Mouse (Mus musculus) brown adipose tissue, adult 24 weeks (tissue): ENCODE data around the gene Hnrnpm. TPM values are rescaled to one million over a fixed set of nuclear protein-coding genes. Genes with fewer than 3 reads are reported as not detected.
A peak's percentile ranks its signal among the peaks of the same experiment; 100 is the strongest.
"Not testable (repeated sequence)": the region's sequence is repeated elsewhere in the genome, so short reads cannot be mapped to it uniquely, and the experiment has no call there.

Experiments
- H3K27ac ChIP-seq: fragments of 200-500 bp; replicated peaks from 2 replicates; pipeline ENCODE4 v1.5.1; 2012; ENCODE audit warnings: low read depth, mild to moderate bottlenecking, low read length
- H3K4me1 ChIP-seq: fragments of 200-500 bp; 2 replicates; pipeline ENCODE4 v1.6.1; 2012; ENCODE audit warnings: low read length, mixed read lengths; ENCODE audit not compliant: control insufficient read depth, insufficient read depth, insufficient read length
- H3K4me3 ChIP-seq: fragments of 200-500 bp; 2 replicates; pipeline ENCODE4 v1.5.1; 2012; ENCODE audit warnings: low read depth, mild to moderate bottlenecking, low read length, moderate library complexity; ENCODE audit not compliant: insufficient read depth
- polyA plus RNA-seq: library from polyadenylated mRNA; stranded (reverse); fragments of >200 nt; gene quantifications from 2 replicates; pipeline ENCODE4 v1.2.4, GENCODE M21; 2012; ENCODE audit not compliant: missing spikeins, insufficient read depth, insufficient read length

Hnrnpm gene
- polyA plus RNA-seq, 1 experiment: 130 TPM

- H3K27ac ChIP-seq: no peak overlapping the region
- no peak overlapping the region for H3K4me3 ChIP-seq
- no peaks in the 10 kb centered on the region for H3K4me1 ChIP-seq
Measured at GRCm38 (mm10) chr17:33637038-33637437, 49.6 kb downstream of the Hnrnpm start.

- Histone ChIP-seq H3K4me3 (no peak overlapping the region), H3K27ac (no peak overlapping the region), H3K4me1 (0 out of 2 replicates have a peak, but pooled peaks cover 4% of the 10 kb centered on the region)
Measured at GRCm38 (mm10) chr17:33631796-33632195, 54.9 kb downstream of the Hnrnpm start.

- Histone ChIP-seq H3K4me1 (0 out of 2 replicates have a peak, but pooled peaks cover 4% of the 10 kb centered on the region), H3K27ac (no peak overlapping the region), H3K4me3 (no peak overlapping the region)
Measured at GRCm38 (mm10) chr17:33631236-33631635, 55.4 kb downstream of the Hnrnpm start.

- Histone ChIP-seq H3K4me1 (0 out of 2 replicates have a peak, but pooled peaks cover 4% of the 10 kb centered on the region), H3K27ac (no peak overlapping the region), H3K4me3 (0 out of 2 replicates have a peak overlapping the region, but pooled peaks have one; percentile 2)
Measured at GRCm38 (mm10) chr17:33630171-33630895, 56.3 kb downstream of the Hnrnpm start.

- Histone ChIP-seq H3K4me1 (0 out of 2 replicates have a peak, but pooled peaks cover 4% of the 10 kb centered on the region), H3K4me3 (peak overlapping the region; percentile 88)
Measured at GRCm38 (mm10) chr17:33629487-33630125, 57.1 kb downstream of the Hnrnpm start.

GRCm38 (mm10) chr17:33628621-33629486, 57.8 kb downstream of the Hnrnpm start, which contains the start of gene Zfp414:
Zfp414 (plus strand) TSS chr17:33629090.
- peak within 1 kb of the TSS; percentile 99 for H3K27ac ChIP-seq
- H3K4me1 ChIP-seq: 0 out of 2 replicates have a peak, but pooled peaks cover 4% of the 10 kb centered on the region
- H3K4me3 ChIP-seq: peak within 1 kb of the TSS; percentile 88

More at GRCm38 (mm10) chr17:33629487-33630125, 57.1 kb downstream of the Hnrnpm start:
- H3K27ac ChIP-seq: peak overlapping the region; percentile 46

- no peak overlapping the region for H3K4me3 ChIP-seq
- H3K27ac ChIP-seq: no peak overlapping the region
- 0 out of 2 replicates have a peak, but pooled peaks cover 4% of the 10 kb centered on the region for H3K4me1 ChIP-seq
Measured at GRCm38 (mm10) chr17:33627281-33627680, 59.4 kb downstream of the Hnrnpm start.

- H3K4me1 ChIP-seq, H3K27ac ChIP-seq, H3K4me3 ChIP-seq: not testable (repeated sequence)
Measured at GRCm38 (mm10) chr17:33613726-33614125, 72.9 kb downstream of the Hnrnpm start.

- no peaks in the 10 kb centered on the region for H3K4me1 ChIP-seq
- H3K27ac ChIP-seq: no peak overlapping the region
- no peak overlapping the region for H3K4me3 ChIP-seq
Measured at GRCm38 (mm10) chr17:33610548-33610947, 76.1 kb downstream of the Hnrnpm start.

- Histone ChIP-seq H3K27ac (no peak overlapping the region), H3K4me1 (no peaks in the 10 kb centered on the region), H3K4me3 (no peak overlapping the region)
Measured at GRCm38 (mm10) chr17:33607273-33607672, 79.4 kb downstream of the Hnrnpm start.

- Histone ChIP-seq H3K4me3 (no peak overlapping the region), H3K27ac (no peak overlapping the region), H3K4me1 (no peaks in the 10 kb centered on the region)
Measured at GRCm38 (mm10) chr17:33601947-33602346, 84.7 kb downstream of the Hnrnpm start.

- H3K4me1 ChIP-seq: no peaks in the 10 kb centered on the region
- H3K27ac ChIP-seq: no peak overlapping the region
- H3K4me3 ChIP-seq: no peak overlapping the region
Measured at GRCm38 (mm10) chr17:33600831-33601230, 85.8 kb downstream of the Hnrnpm start.

- Histone ChIP-seq H3K4me1 (no peaks in the 10 kb centered on the region), H3K4me3 (no peak overlapping the region), H3K27ac (no peak overlapping the region)
Measured at GRCm38 (mm10) chr17:33599836-33600475, 86.7 kb downstream of the Hnrnpm start.

- Histone ChIP-seq H3K27ac (no peak overlapping the region), H3K4me3 (no peak overlapping the region), H3K4me1 (no peaks in the 10 kb centered on the region)
Measured at GRCm38 (mm10) chr17:33598506-33598905, 88.2 kb downstream of the Hnrnpm start.
